Mouse (Mus musculus) T-helper 17 cell (primary cell): Measurements from ENCODE around the gene Plekha5.

ENCODE experiments used
- in situ Hi-C, 2 experiments: fragments of 300-600 bp; cut with MboI, MseI; formaldehyde crosslinking; loops; 1 replicate in 1 of 2; 2 replicates in 1 of 2; pipeline ENCODE4 v1.15.1; 2025; ENCODE audit warnings: high pct_unique_total_duplicates in 2 of 2

The Plekha5 gene

GRCm38 (mm10) chr6:140454388-140454787, 30.5 kb downstream of the Plekha5 start:
- in situ Hi-C loops: no loop called here

GRCm38 (mm10) chr6:140455851-140456250, 32.0 kb downstream of the Plekha5 start:
- in situ Hi-C loops: no loop called here

GRCm38 (mm10) chr6:140456393-140457163, 32.7 kb downstream of the Plekha5 start:
- in situ Hi-C loops: no loop called here

GRCm38 (mm10) chr6:140460398-140460797, 36.5 kb downstream of the Plekha5 start:
- in situ Hi-C loops: no loop called here

- in situ Hi-C loops: no loop called here
These were observed 41.0 kb downstream of the Plekha5 start for GRCm38 (mm10) chr6:140464818-140465217.

GRCm38 (mm10) chr6:140465946-140466646, 42.2 kb downstream of the Plekha5 start:
- in situ Hi-C loops: no loop called here

- in situ Hi-C loops: no loop called here
These were observed 43.0 kb downstream of the Plekha5 start for GRCm38 (mm10) chr6:140466841-140467240.

GRCm38 (mm10) chr6:140467851-140468250, 44.0 kb downstream of the Plekha5 start:
- in situ Hi-C loops: no loop called here

GRCm38 (mm10) chr6:140469791-140470190, 45.9 kb downstream of the Plekha5 start:
- in situ Hi-C loops: no loop called here

- in situ Hi-C loops: no loop called here
These were observed 47.9 kb downstream of the Plekha5 start for GRCm38 (mm10) chr6:140471751-140472150.

GRCm38 (mm10) chr6:140472345-140472744, 48.5 kb downstream of the Plekha5 start:
- in situ Hi-C loops: no loop called here

- in situ Hi-C loops: no loop called here
These were observed 51.7 kb downstream of the Plekha5 start for GRCm38 (mm10) chr6:140475393-140476087.

- in situ Hi-C loops: no loop called here
These were observed 53.1 kb downstream of the Plekha5 start for GRCm38 (mm10) chr6:140476981-140477380.

- in situ Hi-C loops: no loop called here
These were observed 54.2 kb downstream of the Plekha5 start for GRCm38 (mm10) chr6:140478031-140478430.

- in situ Hi-C loops: no loop called here
These were observed 55.1 kb downstream of the Plekha5 start for GRCm38 (mm10) chr6:140478943-140479342.

- in situ Hi-C loops: no loop called here
These were observed 56.7 kb downstream of the Plekha5 start for GRCm38 (mm10) chr6:140480425-140481081.

- in situ Hi-C loops: no loop called here
These were observed 58.0 kb downstream of the Plekha5 start for GRCm38 (mm10) chr6:140481701-140482460.

GRCm38 (mm10) chr6:140484170-140484569, 60.3 kb downstream of the Plekha5 start:
- in situ Hi-C loops: no loop called here

- in situ Hi-C loops: no loop called here
These were observed 61.8 kb downstream of the Plekha5 start for GRCm38 (mm10) chr6:140485636-140486035.

- in situ Hi-C loops: no loop called here
These were observed 62.8 kb downstream of the Plekha5 start for GRCm38 (mm10) chr6:140486685-140487084.

GRCm38 (mm10) chr6:140487489-140487888, 63.6 kb downstream of the Plekha5 start:
- in situ Hi-C loops: no loop called here
